Mouse (Mus musculus): ENCODE results near the gene Hmga2. TPM values are rescaled to one million over a fixed set of nuclear protein-coding genes. Genes with fewer than 3 reads are reported as not detected.

The Hmga2 gene
- polyA plus RNA-seq, 1 experiment from 2014 or later, result 2.6 TPM

DNA sequence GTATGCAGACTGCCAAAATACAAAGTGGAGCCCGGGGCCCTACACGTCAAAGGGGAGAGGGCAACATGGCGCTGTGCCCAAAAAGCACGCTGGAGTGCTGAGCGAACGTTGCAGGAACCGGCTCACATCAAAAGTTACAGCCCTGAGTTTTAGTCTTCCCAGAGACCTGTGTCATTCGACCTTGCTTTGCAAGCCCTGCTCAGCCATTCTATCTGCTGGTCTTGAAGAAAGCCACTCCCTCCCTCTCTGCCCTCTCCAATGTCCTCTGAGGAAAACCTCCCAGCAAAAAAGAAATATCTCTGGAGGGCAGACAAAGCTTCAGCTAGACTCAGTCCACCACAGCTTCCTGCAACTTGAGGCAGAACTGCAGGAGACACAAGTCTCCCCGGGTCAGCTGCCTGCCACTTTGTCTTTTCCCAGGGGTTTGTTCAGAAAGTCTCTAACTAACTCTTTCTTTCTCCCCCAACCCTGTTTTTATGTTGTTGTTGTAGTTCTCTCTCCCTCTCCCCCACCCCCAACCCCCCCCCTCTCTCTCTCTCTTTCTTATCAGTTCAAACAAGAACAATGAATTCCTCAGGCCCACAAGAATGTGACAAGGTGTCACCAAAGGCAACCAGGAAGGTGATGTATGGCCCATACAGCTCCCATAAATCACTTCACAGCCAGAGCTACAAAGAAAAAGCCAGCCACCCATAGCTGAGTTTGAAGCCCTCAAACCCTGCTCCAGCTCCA lies 43.4 kb downstream of the Hmga2 start:
- H3K4me3 ChIP-seq, result no peak overlapping the region
- H3K4me1 ChIP-seq (replicated peaks), result peaks cover 26% of the 10 kb centered on the region
- no peaks in the 10 kb centered on the region for H3K27me3 ChIP-seq
- no peak overlapping the region for H3K27ac ChIP-seq (replicated peaks)
- H3K36me3 ChIP-seq, result no peaks in the 10 kb centered on the region
- no peaks in the 10 kb centered on the region for H3K9me3 ChIP-seq
- no peak overlapping the region for H3K9ac ChIP-seq
- no peak for ATAC-seq (ENCODE audit: low FRiP score, low read depth)
- WGBS, result 34% methylated on average over 9 of the region's 9 CpGs
- H3K4me2 ChIP-seq, result no peak overlapping the region

DNA sequence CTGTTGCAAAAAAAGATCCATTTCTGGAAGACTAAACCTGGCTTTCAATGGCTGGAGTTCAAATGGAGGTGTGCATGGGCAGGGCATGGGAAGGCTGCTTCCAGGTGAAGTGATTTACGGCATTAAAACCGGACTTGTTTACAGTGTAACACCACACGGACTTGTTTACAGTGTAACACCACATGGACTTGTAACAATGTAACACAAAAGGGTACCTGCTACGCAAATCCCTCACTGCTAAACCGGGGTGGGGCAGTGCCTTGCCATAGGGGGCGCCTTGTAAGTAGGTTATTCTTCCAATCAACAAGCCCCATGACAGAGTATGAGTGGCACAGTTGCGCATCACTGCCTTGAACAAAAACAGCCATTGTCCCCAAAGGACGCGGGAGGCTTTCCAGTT lies 44.2 kb downstream of the Hmga2 start:
- Histone ChIP-seq H3K4me2 (no peak overlapping the region), H3K36me3 (no peaks in the 10 kb centered on the region), H3K4me1 (replicated peaks) (peaks cover 33% of the 10 kb centered on the region), H3K27ac (replicated peaks) (no peak overlapping the region), H3K9me3 (no peaks in the 10 kb centered on the region), H3K9ac (no peak overlapping the region), H3K4me3 (no peak overlapping the region), H3K27me3 (no peaks in the 10 kb centered on the region)
- no peak for ATAC-seq (ENCODE audit: low FRiP score, low read depth)
- WGBS, result 64% methylated on average over 9 of the region's 9 CpGs

DNA sequence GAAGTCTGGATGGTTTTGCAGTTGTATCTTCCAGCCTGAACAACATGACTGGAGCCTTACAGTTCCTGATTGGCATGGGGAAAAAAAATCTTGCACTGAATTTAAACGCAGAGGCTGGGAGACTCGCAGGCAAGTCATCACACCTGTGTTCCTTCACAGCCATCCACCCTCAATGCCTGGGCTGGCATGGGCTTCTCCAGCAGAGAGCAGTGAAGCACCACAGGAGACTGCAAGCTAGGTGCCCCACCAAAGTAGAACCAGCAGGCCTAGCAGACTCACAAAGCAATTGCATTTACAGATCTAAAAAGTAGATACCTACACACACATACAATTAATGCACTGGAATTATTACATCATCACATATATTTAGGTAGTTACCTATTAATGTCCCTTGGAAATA lies 44.8 kb downstream of the Hmga2 start:
- Histone ChIP-seq H3K27me3 (no peaks in the 10 kb centered on the region), H3K4me1 (replicated peaks) (peaks cover 39% of the 10 kb centered on the region)

DNA sequence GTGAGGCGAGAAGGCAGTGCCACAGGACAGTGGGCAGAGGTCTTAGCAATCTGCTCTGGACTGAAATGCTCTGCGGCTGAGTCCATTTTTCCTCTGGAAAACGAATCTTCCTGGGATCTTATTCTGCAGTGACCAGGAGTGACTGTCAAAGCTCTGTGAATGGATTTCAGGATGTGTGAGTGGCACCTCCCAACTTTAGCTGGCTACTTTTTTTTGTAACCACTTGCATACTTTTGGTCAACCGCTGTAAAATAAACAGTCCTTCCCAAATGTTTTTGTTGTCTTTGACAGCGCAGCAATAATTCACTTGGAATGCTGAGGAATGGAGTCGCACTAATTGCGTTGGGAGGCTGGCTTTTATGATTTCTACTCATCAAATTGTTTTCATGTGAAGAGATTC lies 45.8 kb downstream of the Hmga2 start:
- peaks cover 49% of the 10 kb centered on the region for H3K4me1 ChIP-seq (replicated peaks)
- no peak overlapping the region for H3K4me3 ChIP-seq
- no peaks in the 10 kb centered on the region for H3K27me3 ChIP-seq
- H3K4me2 ChIP-seq, result no peak overlapping the region
- no peaks in the 10 kb centered on the region for H3K9me3 ChIP-seq
- no peak overlapping the region for H3K27ac ChIP-seq (replicated peaks)
- H3K36me3 ChIP-seq, result no peaks in the 10 kb centered on the region
- 71% methylated on average over 7 of the region's 7 CpGs for WGBS
- ATAC-seq (ENCODE audit: low FRiP score, low read depth), result no peak
- no peak overlapping the region for H3K9ac ChIP-seq

More for the DNA sequence above, 44.8 kb downstream of the Hmga2 start:
- ATAC-seq (ENCODE audit: low FRiP score, low read depth), result no peak
- Histone ChIP-seq H3K36me3 (no peaks in the 10 kb centered on the region), H3K9me3 (no peaks in the 10 kb centered on the region), H3K27ac (replicated peaks) (no peak overlapping the region), H3K4me3 (no peak overlapping the region), H3K9ac (no peak overlapping the region), H3K4me2 (no peak overlapping the region)
- 76% methylated on average over 2 of the region's 2 CpGs for WGBS

DNA sequence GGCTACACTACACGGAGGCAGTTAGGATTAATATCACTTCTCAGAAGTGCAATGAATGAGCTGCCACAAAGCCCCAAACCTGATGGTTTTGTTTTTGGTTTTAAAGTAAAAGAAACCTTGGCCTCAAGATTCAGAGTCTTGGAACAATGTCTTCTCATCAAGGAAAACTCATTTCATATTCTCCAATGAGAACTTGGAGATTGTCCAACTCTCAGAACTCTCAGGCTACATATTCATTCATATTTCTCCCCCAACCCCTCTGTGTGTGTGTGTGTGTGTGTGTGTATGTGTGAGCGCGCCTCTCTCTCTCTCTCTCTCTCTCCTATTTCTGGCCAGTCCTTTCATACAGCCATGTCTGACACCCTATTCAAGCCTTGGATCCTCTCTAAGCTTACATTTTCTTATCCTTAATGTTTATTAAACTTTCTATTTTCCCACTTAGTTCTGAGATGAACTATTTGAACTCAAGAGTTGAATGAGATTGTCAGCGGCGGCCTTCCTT lies 46.5 kb downstream of the Hmga2 start:
- H3K4me2 ChIP-seq, result no peak overlapping the region
- 73% methylated on average over 5 of the region's 5 CpGs for WGBS
- no peak overlapping the region for H3K9ac ChIP-seq
- H3K4me3 ChIP-seq, result no peak overlapping the region
- no peaks in the 10 kb centered on the region for H3K27me3 ChIP-seq
- H3K36me3 ChIP-seq, result no peaks in the 10 kb centered on the region
- no peak overlapping the region for H3K27ac ChIP-seq (replicated peaks)
- peaks cover 49% of the 10 kb centered on the region for H3K4me1 ChIP-seq (replicated peaks)
- H3K9me3 ChIP-seq, result no peaks in the 10 kb centered on the region
- ATAC-seq (ENCODE audit: low FRiP score, low read depth), result no peak

DNA sequence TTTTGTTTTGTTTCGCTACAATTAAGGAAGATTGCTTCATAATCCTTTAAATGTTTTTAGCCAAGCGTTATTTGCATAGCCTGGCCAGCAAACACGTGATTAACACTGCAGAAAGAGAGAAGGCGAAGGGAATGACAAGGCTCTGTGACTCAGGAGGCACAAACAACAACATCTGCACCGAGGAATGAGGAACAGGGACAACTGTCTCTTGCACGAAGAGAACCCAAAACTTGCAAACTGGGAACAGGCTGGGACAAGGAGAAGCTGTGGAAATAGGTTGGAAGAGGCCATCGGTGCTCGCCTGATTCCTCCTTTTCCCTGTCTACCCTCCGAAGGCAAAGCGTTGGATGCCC lies 47.1 kb downstream of the Hmga2 start:
- H3K4me1 ChIP-seq (replicated peaks), result peaks cover 49% of the 10 kb centered on the region

DNA sequence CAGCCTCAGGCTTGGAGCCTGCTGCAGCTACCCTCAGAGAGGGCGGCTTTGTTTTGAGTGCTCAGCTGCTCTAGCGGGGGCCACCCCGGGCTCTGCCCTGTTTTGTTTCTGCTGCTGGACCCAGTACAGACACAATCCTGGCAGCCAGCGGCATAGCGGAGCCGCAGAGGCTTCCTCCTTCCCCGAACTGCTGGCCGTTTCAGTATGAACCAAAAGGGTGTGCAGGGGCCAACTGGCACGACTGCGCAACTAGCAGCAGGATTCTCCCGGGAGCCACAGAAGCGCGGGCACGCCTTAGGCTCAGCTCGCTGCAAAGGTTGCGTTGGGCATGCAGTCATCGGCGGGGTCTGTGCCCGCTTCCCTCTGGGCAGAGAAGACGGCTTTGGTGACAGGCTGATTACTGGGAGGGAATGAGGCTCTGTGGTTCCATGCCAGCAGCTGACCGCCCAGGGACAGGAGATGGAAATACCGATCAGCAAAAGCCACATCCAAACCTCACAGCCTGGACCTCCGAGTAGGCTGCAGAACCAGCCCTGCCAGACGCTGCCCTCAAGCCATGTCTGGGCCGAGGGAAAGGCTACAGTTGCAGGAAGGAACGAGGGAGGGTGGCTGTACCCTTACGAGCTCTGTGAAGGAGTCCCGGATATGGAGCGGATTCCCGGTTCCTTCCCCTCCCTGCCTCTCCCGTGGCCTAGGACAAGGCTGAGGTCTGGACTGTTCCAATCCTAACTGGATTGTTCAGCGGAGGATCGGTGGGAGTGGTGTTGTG lies 47.7 kb downstream of the Hmga2 start:
- H3K4me1 ChIP-seq (replicated peaks), result peaks cover 49% of the 10 kb centered on the region
- H3K27ac ChIP-seq (replicated peaks), result peak overlapping the region; percentile 58
- no peaks in the 10 kb centered on the region for H3K27me3 ChIP-seq
- ATAC-seq (ENCODE audit: low FRiP score, low read depth), result peak; percentile 81
- peak overlapping the region; percentile 46 for H3K4me2 ChIP-seq
- peak overlapping the region; percentile 16 for H3K4me3 ChIP-seq
- no peaks in the 10 kb centered on the region for H3K9me3 ChIP-seq
- H3K36me3 ChIP-seq, result no peaks in the 10 kb centered on the region
- H3K9ac ChIP-seq, result no peak overlapping the region
- WGBS, result 45% methylated on average over 33 of the region's 33 CpGs

More for the DNA sequence above, 47.1 kb downstream of the Hmga2 start:
- peak overlapping the region; percentile 58 for H3K27ac ChIP-seq (replicated peaks)
- WGBS, result 78% methylated on average over 10 of the region's 10 CpGs
- H3K4me2 ChIP-seq, result peak overlapping the region; percentile 46; the same call in 1 of the 2 replicates
- H3K9ac ChIP-seq, result no peak overlapping the region
- H3K4me3 ChIP-seq, result no peak overlapping the region
- ATAC-seq (ENCODE audit: low FRiP score, low read depth), result no peak
- H3K9me3 ChIP-seq, result no peaks in the 10 kb centered on the region
- H3K27me3 ChIP-seq, result no peaks in the 10 kb centered on the region
- no peaks in the 10 kb centered on the region for H3K36me3 ChIP-seq

DNA sequence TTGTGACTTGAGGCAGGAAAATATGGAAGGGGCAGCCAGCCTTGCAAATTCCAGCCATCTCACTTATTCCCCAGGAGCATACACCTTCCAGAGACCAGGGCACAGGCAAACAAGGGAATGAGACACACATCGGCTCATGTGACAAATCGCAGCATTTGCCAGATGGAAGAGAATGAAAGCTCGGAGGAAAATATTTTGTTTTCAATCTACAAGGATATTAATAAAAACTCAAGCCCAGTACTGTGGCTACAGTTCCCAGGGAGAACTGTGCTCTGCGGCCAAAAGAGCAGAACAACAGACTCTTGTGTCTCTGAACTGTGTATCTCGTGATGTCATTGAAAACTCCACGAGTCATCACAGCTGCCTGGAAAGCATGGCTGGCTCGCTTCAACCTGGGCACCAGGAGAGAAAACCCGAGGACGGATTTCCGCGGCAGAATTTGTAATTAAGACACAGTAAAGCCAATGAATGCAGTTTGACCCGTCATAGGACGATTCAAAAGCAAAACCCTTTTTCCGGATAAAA lies 50.1 kb downstream of the Hmga2 start:
- ATAC-seq (ENCODE audit: low FRiP score, low read depth), result no peak
- no peak overlapping the region for H3K9ac ChIP-seq
- H3K36me3 ChIP-seq, result no peaks in the 10 kb centered on the region
- H3K4me1 ChIP-seq (replicated peaks), result peaks cover 51% of the 10 kb centered on the region
- no peak overlapping the region for H3K4me3 ChIP-seq
- no peak overlapping the region for H3K4me2 ChIP-seq
- H3K9me3 ChIP-seq, result no peaks in the 10 kb centered on the region
- H3K27me3 ChIP-seq, result no peaks in the 10 kb centered on the region
- 59% methylated on average over 14 of the region's 14 CpGs for WGBS
- no peak overlapping the region for H3K27ac ChIP-seq (replicated peaks)

DNA sequence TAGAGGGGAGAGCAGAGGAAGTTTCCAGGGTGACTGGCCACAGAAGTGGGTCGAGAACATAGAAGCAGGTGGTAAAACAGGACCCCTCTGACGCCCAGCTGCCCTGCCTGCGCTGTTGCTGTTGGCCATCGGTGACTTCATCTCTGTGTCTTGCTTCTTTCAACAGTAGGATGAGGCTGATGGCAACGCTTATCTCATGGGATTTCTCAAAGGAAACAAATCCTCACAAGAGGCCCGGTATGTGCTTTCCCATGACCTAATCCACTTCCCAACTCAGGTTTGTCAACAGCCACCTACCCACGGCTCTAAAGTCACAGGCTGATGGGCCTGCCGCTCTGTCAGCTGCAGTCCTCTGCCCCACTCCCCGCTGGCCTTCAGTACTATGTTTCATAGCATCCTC lies 52.3 kb downstream of the Hmga2 start:
- Histone ChIP-seq H3K36me3 (no peaks in the 10 kb centered on the region), H3K9ac (no peak overlapping the region), H3K4me2 (no peak overlapping the region), H3K4me3 (no peak overlapping the region), H3K27ac (replicated peaks) (no peak overlapping the region), H3K9me3 (no peaks in the 10 kb centered on the region), H3K27me3 (no peaks in the 10 kb centered on the region), H3K4me1 (replicated peaks) (peaks cover 55% of the 10 kb centered on the region)
- 85% methylated on average over 9 of the region's 9 CpGs for WGBS
- no peak for ATAC-seq (ENCODE audit: low FRiP score, low read depth)

DNA sequence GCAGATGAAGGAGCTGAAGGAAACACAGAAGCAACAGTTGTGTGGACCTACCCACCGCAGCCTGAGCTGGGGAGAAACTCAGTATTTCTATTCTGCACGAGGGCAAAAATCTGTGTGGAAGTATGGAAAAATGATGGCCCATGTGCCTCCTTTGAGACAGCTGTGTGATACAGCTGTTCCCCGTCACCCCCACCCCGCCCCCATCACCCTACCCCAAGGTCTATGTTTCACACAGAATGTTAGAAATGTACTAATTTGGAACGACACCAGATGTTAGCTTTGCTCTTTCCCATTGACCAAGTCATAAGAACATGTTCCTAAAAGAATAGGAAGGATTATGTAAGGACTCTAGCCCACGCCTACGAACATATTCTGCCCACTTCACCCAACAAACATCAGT lies 53.0 kb downstream of the Hmga2 start:
- Histone ChIP-seq H3K4me3 (no peak overlapping the region), H3K4me1 (replicated peaks) (peaks cover 56% of the 10 kb centered on the region), H3K9me3 (no peaks in the 10 kb centered on the region), H3K4me2 (no peak overlapping the region), H3K9ac (no peak overlapping the region), H3K36me3 (no peaks in the 10 kb centered on the region), H3K27me3 (no peaks in the 10 kb centered on the region), H3K27ac (replicated peaks) (no peak overlapping the region)
- no peak for ATAC-seq (ENCODE audit: low FRiP score, low read depth)
- WGBS, result 76% methylated on average over 7 of the region's 7 CpGs

DNA sequence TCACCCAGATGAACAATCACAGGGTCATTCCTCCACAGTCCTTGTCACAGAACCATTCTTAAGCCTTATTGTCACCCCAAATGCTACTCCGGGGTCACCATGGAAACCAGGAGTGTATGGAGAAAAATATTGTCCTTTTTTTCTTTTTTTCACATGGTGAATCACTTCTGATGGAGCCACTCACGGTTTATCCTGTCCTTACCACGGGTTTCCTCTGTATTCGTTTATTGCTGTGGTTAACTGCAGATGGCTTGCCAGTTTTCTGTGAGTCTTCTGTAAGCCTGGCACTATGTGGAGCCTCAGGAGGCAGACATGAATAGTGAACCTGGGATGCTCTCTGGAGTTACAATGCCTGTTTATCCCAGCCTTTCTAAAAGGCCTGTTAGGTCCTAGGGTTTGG lies 53.4 kb downstream of the Hmga2 start:
- ATAC-seq (ENCODE audit: low FRiP score, low read depth), result 0 out of 2 replicates have a peak, but pooled peaks have one; percentile 39
- Histone ChIP-seq H3K27ac (replicated peaks) (no peak overlapping the region), H3K4me2 (no peak overlapping the region), H3K4me1 (replicated peaks) (peaks cover 56% of the 10 kb centered on the region), H3K4me3 (no peak overlapping the region), H3K27me3 (no peaks in the 10 kb centered on the region), H3K36me3 (no peaks in the 10 kb centered on the region), H3K9ac (no peak overlapping the region), H3K9me3 (no peaks in the 10 kb centered on the region)
- 36% methylated on average over 4 of the region's 4 CpGs for WGBS

DNA sequence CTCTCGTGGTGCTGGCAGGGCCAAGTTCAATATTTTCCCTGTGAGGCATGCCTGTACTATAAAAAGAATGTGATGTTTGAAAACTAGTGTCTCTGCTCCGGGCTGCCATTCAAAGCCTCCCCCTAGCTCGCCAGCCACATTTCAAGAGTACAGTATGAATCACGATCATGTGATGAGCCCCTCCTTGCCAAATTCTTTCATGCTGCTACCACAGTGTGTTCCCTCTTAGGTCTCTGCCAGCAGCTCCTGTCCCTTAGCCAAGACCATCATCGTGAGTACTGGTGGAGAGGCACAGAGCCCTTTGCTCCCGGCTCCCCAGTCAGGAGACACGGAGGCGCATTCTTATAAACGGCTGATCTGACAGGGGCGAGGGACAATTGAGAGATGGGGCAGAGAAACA lies 54.2 kb downstream of the Hmga2 start:
- H3K27me3 ChIP-seq, result no peaks in the 10 kb centered on the region
- H3K4me1 ChIP-seq (replicated peaks), result peaks cover 58% of the 10 kb centered on the region
- no peak overlapping the region for H3K4me3 ChIP-seq
- H3K27ac ChIP-seq (replicated peaks), result peak overlapping the region; percentile 2; the same call in 1 of the 2 replicates
- H3K9ac ChIP-seq, result no peak overlapping the region
- H3K9me3 ChIP-seq, result no peaks in the 10 kb centered on the region
- H3K36me3 ChIP-seq, result no peaks in the 10 kb centered on the region
- peak; percentile 86 for ATAC-seq (ENCODE audit: low FRiP score, low read depth)
- WGBS, result 31% methylated on average over 10 of the region's 10 CpGs
- H3K4me2 ChIP-seq, result peak overlapping the region; percentile 36
